Mouse (Mus musculus) erythroid progenitor cell, adult 5-6 weeks (primary cell): ENCODE results near the gene Gm49361. TPM values are rescaled to one million over a fixed set of nuclear protein-coding genes. Genes with fewer than 3 reads are reported as not detected.

ENCODE experiments used
- ATAC-seq: replicated peaks from 2 replicates; pipeline ENCODE4 v1.8.0; 2016; ENCODE audit warnings: moderate number of reproducible peaks, mild to moderate bottlenecking, moderate TSS enrichment, inconsistent platforms; ENCODE audit not compliant: poor library complexity, low FRiP score, severe bottlenecking
- total RNA-seq, 2 experiments: library from RNA; stranded (forward) in 1 of 2; stranded (reverse) in 1 of 2; fragments of 150-400 nt in 1 of 2; fragments of 186-747, 209-891 nt in 1 of 2; gene quantifications; 2 replicates each; pipeline versions ENCODE4 v1.2.3 to v1.2.4; 2015 to 2017; ENCODE audit warnings: low replicate concordance in 2 of 2

The Gm49361 gene
- total RNA-seq, 2 experiments from 2014 or later: not detected

GRCm38 (mm10) chr14:57732668-57733293, 13.1 kb downstream of the Gm49361 start:
- no peak for ATAC-seq

- 0 out of 2 replicates have a peak, but pooled peaks have one; percentile 33 for ATAC-seq
Observed at GRCm38 (mm10) chr14:57730527-57730926, 15.4 kb downstream of the Gm49361 start.

GRCm38 (mm10) chr14:57729975-57730499, 15.9 kb downstream of the Gm49361 start:
- no peak for ATAC-seq

- ATAC-seq: no peak
Observed at GRCm38 (mm10) chr14:57729364-57729763, 16.5 kb downstream of the Gm49361 start.

GRCm38 (mm10) chr14:57726172-57726571, 19.7 kb downstream of the Gm49361 start:
- ATAC-seq: peak; percentile 60; the same call in 1 of the 2 replicates

- ATAC-seq: no peak
Observed at GRCm38 (mm10) chr14:57724473-57724872, 21.4 kb downstream of the Gm49361 start.

- ATAC-seq: no peak
Observed at GRCm38 (mm10) chr14:57718245-57718644, 27.7 kb downstream of the Gm49361 start.

- ATAC-seq: no peak
Observed at GRCm38 (mm10) chr14:57716601-57717245, 29.2 kb downstream of the Gm49361 start.

GRCm38 (mm10) chr14:57712884-57713283, 33.0 kb downstream of the Gm49361 start:
- 0 out of 2 replicates have a peak, but pooled peaks have one; percentile 37 for ATAC-seq

- ATAC-seq: no peak
Observed at GRCm38 (mm10) chr14:57711059-57711458, 34.8 kb downstream of the Gm49361 start.

- ATAC-seq: no peak
Observed at GRCm38 (mm10) chr14:57709171-57709570, 36.7 kb downstream of the Gm49361 start.

- no peak for ATAC-seq
Observed at GRCm38 (mm10) chr14:57708580-57708979, 37.3 kb downstream of the Gm49361 start.

GRCm38 (mm10) chr14:57707100-57707893, 38.6 kb downstream of the Gm49361 start:
- peak; percentile 71 for ATAC-seq

- no peak for ATAC-seq
Observed at GRCm38 (mm10) chr14:57706760-57707099, 39.2 kb downstream of the Gm49361 start.

GRCm38 (mm10) chr14:57705759-57706158, 40.1 kb downstream of the Gm49361 start:
- no peak for ATAC-seq

GRCm38 (mm10) chr14:57705075-57705474, 40.8 kb downstream of the Gm49361 start:
- ATAC-seq: no peak

GRCm38 (mm10) chr14:57701915-57702477, 43.9 kb downstream of the Gm49361 start:
- ATAC-seq: no peak

GRCm38 (mm10) chr14:57699461-57699970, 46.4 kb downstream of the Gm49361 start:
- no peak for ATAC-seq

- ATAC-seq: no peak
Observed at GRCm38 (mm10) chr14:57699016-57699415, 46.9 kb downstream of the Gm49361 start.

GRCm38 (mm10) chr14:57696066-57696465, 49.8 kb downstream of the Gm49361 start:
- ATAC-seq: no peak
